Mouse (Mus musculus) thymus, adult 2 months (tissue): ENCODE data around the gene Mrtfa.

Experiments used
- CTCF ChIP-seq: fragments of 200-500 bp; IDR thresholded peaks from 2 replicates; pipeline ENCODE4 v1.5.1; 2012; ENCODE audit warnings: mild to moderate bottlenecking, control low read depth, low read length, moderate library complexity, borderline replicate concordance; ENCODE audit not compliant: control insufficient read depth, poor library complexity, insufficient read depth; ENCODE audit errors: extremely low read depth
- POLR2A ChIP-seq: fragments of 200-500 bp; IDR thresholded peaks from 2 replicates; pipeline ENCODE4 v1.6.1; 2012; ENCODE audit warnings: mild to moderate bottlenecking, low read length, control low read depth, moderate library complexity; ENCODE audit not compliant: control insufficient read depth, poor library complexity, insufficient read depth; ENCODE audit errors: extremely low read depth

- no peak for TF ChIP-seq CTCF
- TF ChIP-seq POLR2A: no peak
These were observed 128.4 kb downstream of the Mrtfa start for GRCm38 (mm10) chr15:81062175-81062588.
